Mouse (Mus musculus): ENCODE measurements around the gene Znrd1. TPM values are rescaled to one million over a fixed set of nuclear protein-coding genes. Genes with fewer than 3 reads are reported as not detected.

Gene Znrd1
- polyA plus RNA-seq, 1 experiment from 2014 or later: 19.3 TPM

DNA sequence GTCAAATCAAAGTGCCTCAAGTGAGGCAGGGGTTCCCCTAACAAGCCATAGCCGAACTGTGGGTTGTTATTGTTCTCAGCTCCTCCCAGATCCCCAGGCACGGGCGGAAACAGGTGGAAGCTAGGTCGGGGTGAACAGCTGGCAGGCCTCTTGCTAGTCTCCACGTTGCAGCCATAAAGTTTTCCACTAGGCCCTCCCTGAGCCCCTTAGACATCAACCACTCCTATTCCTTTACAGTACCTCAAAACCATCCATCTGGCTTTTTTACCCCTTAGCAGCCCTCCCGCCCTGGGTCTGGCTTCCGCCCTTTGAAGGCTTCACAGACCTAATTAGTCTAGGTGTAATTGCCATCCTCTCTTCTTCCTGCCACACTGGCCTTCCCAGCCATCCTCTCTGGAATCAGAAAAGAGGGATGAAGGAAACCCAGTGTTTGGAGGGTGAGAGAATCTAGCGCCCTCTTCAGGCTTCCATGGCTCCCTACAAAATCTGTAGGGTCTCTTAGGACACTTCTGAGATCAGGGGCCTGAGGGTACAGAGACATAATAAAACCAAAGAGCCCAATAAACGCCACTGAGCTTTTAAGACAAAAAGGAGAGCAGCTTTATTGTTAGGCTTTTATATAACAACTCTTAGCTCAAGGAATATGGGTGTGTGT lies 14.1 kb downstream of the Znrd1 start:
- H3K9me3 ChIP-seq (ENCODE audit: low read length): no peaks in the 10 kb centered on the region
- ATAC-seq (no peak), DNase-seq (no peak)
- no peak overlapping the region for H3K4me2 ChIP-seq (ENCODE audit: low read depth, low read length)
- WGBS (ENCODE audit: insufficient replicate concordance): 21% methylated on average over 9 of the region's 9 CpGs
- H3K9ac ChIP-seq (replicated peaks): no peak overlapping the region
- 0 out of 2 replicates have a peak, but pooled peaks cover 8% of the 10 kb centered on the region for H3K4me1 ChIP-seq (ENCODE audit: insufficient read depth)
- no peak for TF ChIP-seq EP300 (IDR thresholded peaks at IDR 0.05; ENCODE audit: low read depth)
- 0 out of 2 replicates have a peak, but pooled peaks have one; percentile 7 for TF ChIP-seq CTCF (IDR thresholded peaks at IDR 0.05; ENCODE audit: low read depth)
- H3K4me3 ChIP-seq (ENCODE audit: low read depth, low read length): no peak overlapping the region
- H3K27ac ChIP-seq (ENCODE audit: low read depth): no peak overlapping the region
- H3K36me3 ChIP-seq (replicated peaks; ENCODE audit: insufficient read depth, low read length): peaks cover 6% of the 10 kb centered on the region; the same call in 1 of the 2 replicates
- peaks cover 66% of the 10 kb centered on the region for H3K27me3 ChIP-seq (ENCODE audit: insufficient read depth, low read length)

GRCm38 (mm10) chr17:36943691-36944090 lies 14.7 kb downstream of the Znrd1 start:
- TF ChIP-seq EP300 (IDR thresholded peaks at IDR 0.05; ENCODE audit: low read depth) (no peak), CTCF (IDR thresholded peaks at IDR 0.05; ENCODE audit: low read depth) (no peak)
- no peak for DNase-seq
- H3K27ac ChIP-seq (ENCODE audit: low read depth): no peak overlapping the region
- WGBS (ENCODE audit: insufficient replicate concordance): 24% methylated on average over 5 of the region's 5 CpGs
- peaks cover under 1% of the 10 kb centered on the region; the same call in 1 of the 2 replicates for H3K36me3 ChIP-seq (replicated peaks; ENCODE audit: insufficient read depth, low read length)
- peaks cover 67% of the 10 kb centered on the region for H3K27me3 ChIP-seq (ENCODE audit: insufficient read depth, low read length)
- no peak for ATAC-seq
- H3K9ac ChIP-seq (replicated peaks): no peak overlapping the region
- H3K4me2 ChIP-seq (ENCODE audit: low read depth, low read length): 0 out of 2 replicates have a peak overlapping the region, but pooled peaks have one; percentile 69
- H3K4me3 ChIP-seq (ENCODE audit: low read depth, low read length): no peak overlapping the region
- no peaks in the 10 kb centered on the region for H3K9me3 ChIP-seq (ENCODE audit: low read length)
- H3K4me1 ChIP-seq (ENCODE audit: insufficient read depth): 0 out of 2 replicates have a peak, but pooled peaks cover 8% of the 10 kb centered on the region

- no peak within 1 kb of the TSS; the same call in 1 of the 2 replicates for H3K9ac ChIP-seq (replicated peaks)
- H3K27ac ChIP-seq (ENCODE audit: low read depth): no peak within 1 kb of the TSS
These were observed 15.4 kb downstream of the Znrd1 start, which contains the start of gene Rnf39 for GRCm38 (mm10) chr17:36942791-36943471. Gene Rnf39 (plus strand): TSS chr17:36942918.

GRCm38 (mm10) chr17:36942391-36942790 lies 16.0 kb downstream of the Znrd1 start:
- 0 out of 2 replicates have a peak, but pooled peaks cover 5% of the 10 kb centered on the region for H3K4me1 ChIP-seq (ENCODE audit: insufficient read depth)
- peak overlapping the region; percentile 69; the same call in 1 of the 2 replicates for H3K4me2 ChIP-seq (ENCODE audit: low read depth, low read length)
- H3K4me3 ChIP-seq (ENCODE audit: low read depth, low read length): peak overlapping the region; percentile 42; the same call in 1 of the 2 replicates
- H3K9me3 ChIP-seq (ENCODE audit: low read length): no peaks in the 10 kb centered on the region
- H3K9ac ChIP-seq (replicated peaks): no peak overlapping the region
- H3K27me3 ChIP-seq (ENCODE audit: insufficient read depth, low read length): peaks cover 69% of the 10 kb centered on the region
- ATAC-seq (peak; percentile 36; the same call in 1 of the 2 replicates), DNase-seq (no peak)
- H3K36me3 ChIP-seq (replicated peaks; ENCODE audit: insufficient read depth, low read length): no peaks in the 10 kb centered on the region
- no peak overlapping the region for H3K27ac ChIP-seq (ENCODE audit: low read depth)
- 53% methylated on average over 10 of the region's 10 CpGs for WGBS (ENCODE audit: insufficient replicate concordance)
- TF ChIP-seq CTCF (IDR thresholded peaks at IDR 0.05; ENCODE audit: low read depth) (no peak), EP300 (IDR thresholded peaks at IDR 0.05; ENCODE audit: low read depth) (no peak)

More at GRCm38 (mm10) chr17:36942791-36943471, 15.4 kb downstream of the Znrd1 start, which contains the start of gene Rnf39:
- H3K9me3 ChIP-seq (ENCODE audit: low read length): no peaks in the 10 kb centered on the region
- H3K4me3 ChIP-seq (ENCODE audit: low read depth, low read length): peak within 1 kb of the TSS; percentile 42
- H3K4me2 ChIP-seq (ENCODE audit: low read depth, low read length): peak within 1 kb of the TSS; percentile 69
- H3K4me1 ChIP-seq (ENCODE audit: insufficient read depth): 0 out of 2 replicates have a peak, but pooled peaks cover 8% of the 10 kb centered on the region
- ATAC-seq (peak; percentile 64; the same call in 1 of the 2 replicates), DNase-seq (peak; percentile 20)
- no peaks in the 10 kb centered on the region for H3K36me3 ChIP-seq (replicated peaks; ENCODE audit: insufficient read depth, low read length)
- TF ChIP-seq EP300 (IDR thresholded peaks at IDR 0.05; ENCODE audit: low read depth): no peak
- no peak for TF ChIP-seq CTCF (IDR thresholded peaks at IDR 0.05; ENCODE audit: low read depth)
- peaks cover 69% of the 10 kb centered on the region for H3K27me3 ChIP-seq (ENCODE audit: insufficient read depth, low read length)
- 3% methylated on average over 53 of the region's 59 CpGs for WGBS (ENCODE audit: insufficient replicate concordance)

- Histone ChIP-seq H3K36me3 (replicated peaks; ENCODE audit: insufficient read depth, low read length) (no peaks in the 10 kb centered on the region), H3K27ac (ENCODE audit: low read depth) (no peak overlapping the region), H3K27me3 (ENCODE audit: insufficient read depth, low read length) (peaks cover 27% of the 10 kb centered on the region), H3K9ac (replicated peaks) (no peak overlapping the region), H3K4me3 (ENCODE audit: low read depth, low read length) (no peak overlapping the region), H3K4me1 (ENCODE audit: insufficient read depth) (no peaks in the 10 kb centered on the region), H3K4me2 (ENCODE audit: low read depth, low read length) (no peak overlapping the region), H3K9me3 (ENCODE audit: low read length) (no peaks in the 10 kb centered on the region)
- 49% methylated on average over 2 of the region's 2 CpGs for WGBS (ENCODE audit: insufficient replicate concordance)
- ATAC-seq: peak; percentile 65
- DNase-seq: peak; percentile 63
- TF ChIP-seq CTCF (IDR thresholded peaks at IDR 0.05; ENCODE audit: low read depth) (no peak), EP300 (IDR thresholded peaks at IDR 0.05; ENCODE audit: low read depth) (no peak)
These were observed 20.3 kb downstream of the Znrd1 start for GRCm38 (mm10) chr17:36938056-36938455.

GRCm38 (mm10) chr17:36931806-36932205 lies 26.6 kb downstream of the Znrd1 start:
- Histone ChIP-seq H3K36me3 (replicated peaks; ENCODE audit: insufficient read depth, low read length) (no peaks in the 10 kb centered on the region), H3K4me1 (ENCODE audit: insufficient read depth) (no peaks in the 10 kb centered on the region), H3K4me3 (ENCODE audit: low read depth, low read length) (no peak overlapping the region), H3K9ac (replicated peaks) (no peak overlapping the region), H3K27ac (ENCODE audit: low read depth) (no peak overlapping the region), H3K27me3 (ENCODE audit: insufficient read depth, low read length) (no peaks in the 10 kb centered on the region), H3K4me2 (ENCODE audit: low read depth, low read length) (no peak overlapping the region), H3K9me3 (ENCODE audit: low read length) (no peaks in the 10 kb centered on the region)
- ATAC-seq (no peak), DNase-seq (no peak)
- no peak for TF ChIP-seq CTCF (IDR thresholded peaks at IDR 0.05; ENCODE audit: low read depth)
- no peak for TF ChIP-seq EP300 (IDR thresholded peaks at IDR 0.05; ENCODE audit: low read depth)
- WGBS (ENCODE audit: insufficient replicate concordance): 43% methylated on average over 2 of the region's 2 CpGs

Measured in liver, postnatal 0 days (tissue).